Mouse (Mus musculus): ENCODE measurements around the gene Pgam2. TPM values are rescaled to one million over a fixed set of nuclear protein-coding genes. Genes with fewer than 3 reads are reported as not detected.
A peak's percentile ranks its signal among the peaks of the same experiment; 100 is the strongest.

The Pgam2 gene
- total and polyA plus RNA-seq, 3 experiments: not detected

DNA sequence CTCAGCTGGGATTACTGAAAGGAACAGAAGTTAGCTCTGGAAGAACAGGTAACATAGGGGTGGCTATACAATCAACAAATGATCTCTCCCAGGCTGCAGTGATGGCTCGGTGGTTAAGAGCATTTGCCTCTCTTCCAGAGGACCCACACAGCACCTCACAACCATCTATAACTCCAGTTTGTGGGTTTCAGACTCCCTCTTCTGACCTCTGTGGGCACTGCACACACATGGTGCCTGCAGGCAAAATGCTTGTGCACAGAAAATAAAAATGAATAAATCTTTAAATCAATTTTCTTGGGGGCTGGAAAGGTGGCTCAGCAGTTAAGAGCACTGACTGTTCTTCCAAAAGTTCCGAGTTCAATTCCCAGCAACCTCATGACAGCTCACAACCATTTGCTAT is 25.1 kb downstream of the Pgam2 start:
- no peak for DNase-seq

DNA sequence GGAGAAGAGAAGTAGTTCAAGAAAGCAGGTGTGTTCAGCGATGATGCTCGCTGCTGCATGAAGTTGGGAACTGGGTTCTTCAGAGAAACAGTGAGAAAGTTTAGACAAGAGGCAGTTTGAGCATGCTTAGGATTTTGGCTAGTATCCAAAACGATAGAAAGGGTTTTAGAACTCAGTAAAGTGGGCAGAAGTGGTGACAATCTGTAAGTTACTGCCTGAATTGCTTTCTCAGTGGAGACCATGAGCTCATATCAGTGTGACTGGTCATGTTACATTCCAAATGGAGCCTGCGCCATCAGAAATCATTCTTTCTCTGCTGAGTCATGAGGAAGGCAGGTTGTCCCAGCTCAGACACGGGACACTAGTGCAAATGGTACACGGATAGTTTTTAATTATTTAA is 37.5 kb downstream of the Pgam2 start:
- DNase-seq: no peak

DNA sequence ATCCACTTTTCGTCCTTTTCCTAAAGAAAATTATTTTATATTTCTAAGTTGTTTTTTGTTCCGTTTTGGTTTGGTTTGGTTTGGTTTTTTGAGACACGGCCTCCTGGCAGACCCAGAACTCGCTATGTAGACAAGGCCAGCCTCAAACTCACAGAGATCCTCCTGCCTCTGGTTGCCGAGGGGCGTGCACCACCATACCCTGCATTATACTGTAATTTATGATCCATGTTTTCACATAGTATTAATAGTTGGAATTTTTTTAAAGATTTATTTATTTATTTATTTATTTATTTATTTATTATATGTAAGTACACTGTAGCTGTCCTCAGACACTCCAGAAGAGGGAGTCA is 40.9 kb downstream of the Pgam2 start:
- DNase-seq: no peak

DNA sequence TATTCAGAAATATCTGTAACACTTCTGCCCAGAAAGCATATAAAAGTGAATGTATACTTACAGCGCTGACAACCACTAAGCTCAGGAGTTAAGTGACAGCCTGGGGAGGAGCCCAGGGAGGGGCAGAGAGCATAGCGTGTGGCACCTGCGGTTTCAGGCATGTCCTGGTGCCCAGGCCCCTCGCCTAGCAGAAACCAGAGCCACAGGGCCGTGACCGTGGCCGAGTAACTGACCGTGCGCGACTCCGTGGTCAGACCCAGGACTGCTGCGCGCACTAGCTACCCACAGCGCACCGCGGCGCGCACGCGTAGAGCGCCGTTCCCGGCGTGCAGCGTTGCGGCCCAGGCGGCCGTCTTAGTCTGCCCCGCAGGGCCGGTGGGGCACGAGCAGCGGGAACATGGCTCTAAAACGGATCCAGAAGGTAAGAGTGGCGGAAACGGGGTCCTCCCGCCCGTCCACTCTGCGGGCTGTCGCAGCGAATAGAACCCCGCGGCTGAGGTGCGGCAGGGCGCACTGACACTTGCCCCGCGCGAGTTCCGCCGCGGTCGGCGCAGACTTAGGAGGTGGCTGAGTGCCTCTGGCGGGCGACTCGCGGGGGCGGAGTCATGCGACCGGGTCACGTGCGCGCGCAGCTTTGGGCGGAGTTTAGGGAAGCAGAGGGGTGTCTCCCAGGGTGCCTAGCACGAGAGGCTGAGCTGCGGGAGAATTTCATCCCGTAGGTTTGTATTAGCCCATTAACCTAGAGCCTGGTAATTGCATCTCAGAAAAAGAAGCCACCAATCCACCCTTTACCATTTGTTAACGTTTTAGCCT is 41.5 kb downstream of the Pgam2 start, which contains the start of gene Urgcp:
Gene Urgcp, minus strand, starts transcription at position 557 of the 813 bp plus-strand sequence.
- peak; percentile 97 for DNase-seq

DNA sequence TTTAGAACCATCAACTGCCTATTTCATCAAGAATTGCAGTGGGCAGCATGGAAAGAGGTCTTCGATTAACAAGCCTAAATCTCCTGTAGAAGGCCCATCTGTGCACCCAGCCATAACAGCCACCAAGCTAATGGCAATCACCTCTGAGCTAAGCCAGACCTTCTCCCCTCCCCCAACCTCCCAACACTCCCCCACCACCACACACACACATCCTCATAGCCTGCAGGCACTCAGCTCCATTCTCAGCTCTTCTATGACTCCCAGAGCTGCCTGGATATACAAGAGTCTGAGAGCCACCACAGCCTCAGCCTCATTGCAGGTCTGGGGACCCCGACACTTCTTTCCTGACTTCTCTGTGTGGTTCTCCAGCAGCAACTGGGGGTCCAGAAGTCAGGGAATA is 49.8 kb downstream of the Pgam2 start:
- DNase-seq: no peak

Other genes with a start within 250 kb of the Pgam2 start
- not detected for gene Ankrd36, start 234.0 kb downstream of the Pgam2 start, total RNA-seq (2021)
- gene Ankrd36, start 234.0 kb downstream of the Pgam2 start, polyA plus RNA-seq (2012; rRNA removed): not detected in 2 replicates
- 100 to 1,000 TPM; 137 to 178 TPM for gene Mrps24, start 88.1 kb downstream of the Pgam2 start, total RNA-seq (2021)
- gene Mrps24, start 88.1 kb downstream of the Pgam2 start, polyA plus RNA-seq (2012; rRNA removed): 740 and 796 TPM in 2 replicates
- gene Urgcp, start 41.4 kb downstream of the Pgam2 start, total RNA-seq (2021): 10 to 100 TPM; 63.8 to 65.2 TPM
- gene Urgcp, start 41.4 kb downstream of the Pgam2 start, polyA plus RNA-seq (2012; rRNA removed): 30.6 and 34.0 TPM in 2 replicates
- gene Dbnl, start 15.2 kb downstream of the Pgam2 start, total RNA-seq (2021): 10 to 100 TPM; 66.6 to 79.3 TPM
- gene Dbnl, start 15.2 kb downstream of the Pgam2 start, polyA plus RNA-seq (2012; rRNA removed): 45.7 and 58.2 TPM in 2 replicates
- gene Polm, start 34.3 kb upstream of the Pgam2 start, total RNA-seq (2021): 1 to 10 TPM; 5.6 to 7.6 TPM
- gene Polm, start 34.3 kb upstream of the Pgam2 start, polyA plus RNA-seq (2012; rRNA removed): 28.5 and 28.7 TPM in 2 replicates
- 100 to 1,000 TPM; 390 to 452 TPM for gene Aebp1, start 58.2 kb upstream of the Pgam2 start, total RNA-seq (2021)
- 526 and 692 TPM in 2 replicates for gene Aebp1, start 58.2 kb upstream of the Pgam2 start, polyA plus RNA-seq (2012; rRNA removed)
- gene Pold2, start 74.6 kb upstream of the Pgam2 start, total RNA-seq (2021): 10 to 100 TPM; 38.1 to 51.8 TPM
- 192 and 223 TPM in 2 replicates for gene Pold2, start 74.6 kb upstream of the Pgam2 start, polyA plus RNA-seq (2012; rRNA removed)
- not detected for gene Myl7, start 95.0 kb upstream of the Pgam2 start, total RNA-seq (2021)
- 0.47 TPM in 1 of 2 replicates, not detected in the other for gene Myl7, start 95.0 kb upstream of the Pgam2 start, polyA plus RNA-seq (2012; rRNA removed)
- gene Gck, start 146.3 kb upstream of the Pgam2 start, total RNA-seq (2021): 1 to 10 TPM; 2.5 to 3.7 TPM
- gene Gck, start 146.3 kb upstream of the Pgam2 start, polyA plus RNA-seq (2012; rRNA removed): 1.2 and 2.2 TPM in 2 replicates
- gene Ykt6, start 152.0 kb upstream of the Pgam2 start, total RNA-seq (2021): 10 to 100 TPM; 70.9 to 73.8 TPM
- 34.0 and 39.4 TPM in 2 replicates for gene Ykt6, start 152.0 kb upstream of the Pgam2 start, polyA plus RNA-seq (2012; rRNA removed)

Measured in adrenal gland, adult 2 months (tissue).